Mouse (Mus musculus): ENCODE results near the gene Tbc1d10a.

GRCm38 (mm10) chr11:4155641-4156040, 30.9 kb upstream of the Tbc1d10a start:
- no peak for TF ChIP-seq CTCF (conservative IDR thresholded peaks at IDR 0.05; ENCODE audit: low read length)
- no peak for TF ChIP-seq POU5F1 (IDR thresholded peaks at IDR 0.05; ENCODE audit: borderline replicate concordance, low read length)
- TF ChIP-seq NANOG (IDR thresholded peaks at IDR 0.05; ENCODE audit: borderline replicate concordance, low read length) = no peak
